Mouse (Mus musculus) heart, embryonic 14.5 days (tissue): ENCODE results near the gene Frmd8. TPM values are rescaled to one million over a fixed set of nuclear protein-coding genes. Genes with fewer than 3 reads are reported as not detected.

Source experiments
- ATAC-seq: fragments of 200-750 bp; cut with Nextera tagmentation; 2 replicates; pipeline ENCODE4 v1.8.0; 2017; ENCODE audit warnings: low read depth, moderate TSS enrichment; ENCODE audit not compliant: insufficient number of reproducible peaks, insufficient read depth, low FRiP score
- H3K27ac ChIP-seq, 2 experiments: fragments of 200-500 bp in 1 of 2; fragments of 300-500 bp in 1 of 2; sonication (generic) in 1 of 2; replicated peaks in 1 of 2; 2 replicates each; pipeline ENCODE4 v1.5.1; 2012 to 2014; ENCODE audit warnings: low read depth in 2 of 2, low read length in 2 of 2, control low read depth in 1 of 2, mild to moderate bottlenecking in 1 of 2, mixed read lengths in 1 of 2; ENCODE audit not compliant: control insufficient read depth in 1 of 2, insufficient read depth in 1 of 2
- H3K27me3 ChIP-seq: fragments of 300-500 bp; sonication (generic); 2 replicates; pipeline ENCODE4 v1.6.1; 2014; ENCODE audit warnings: mild to moderate bottlenecking, low read length, control low read depth; ENCODE audit not compliant: control insufficient read depth, insufficient read depth
- H3K36me3 ChIP-seq: fragments of 300-500 bp; sonication (generic); 2 replicates; pipeline ENCODE4 v1.6.1; 2014; ENCODE audit warnings: mild to moderate bottlenecking, control low read depth, low read length, mixed read lengths; ENCODE audit not compliant: control insufficient read depth, insufficient read depth
- H3K4me1 ChIP-seq, 2 experiments: fragments of 200-500 bp in 1 of 2; fragments of 300-500 bp in 1 of 2; sonication (generic) in 1 of 2; 2 replicates each; pipeline ENCODE4 v1.6.1; 2012 to 2014; ENCODE audit warnings: low read length in 2 of 2, control low read depth in 1 of 2, mixed read lengths in 1 of 2; ENCODE audit not compliant: control insufficient read depth in 2 of 2, insufficient read depth in 2 of 2
- H3K4me2 ChIP-seq: fragments of 300-500 bp; sonication (generic); 2 replicates; pipeline ENCODE4 v1.6.1; 2014; ENCODE audit warnings: mild to moderate bottlenecking, low read length
- H3K4me3 ChIP-seq, 2 experiments: fragments of 200-500 bp in 1 of 2; fragments of 300-500 bp in 1 of 2; sonication (generic) in 1 of 2; 2 replicates each; pipeline ENCODE4 v1.5.1; 2012 to 2014; ENCODE audit warnings: low read length in 2 of 2, mild to moderate bottlenecking in 2 of 2, control low read depth in 1 of 2, low read depth in 1 of 2, moderate library complexity in 1 of 2; ENCODE audit not compliant: control insufficient read depth in 1 of 2, insufficient read depth in 1 of 2
- H3K9ac ChIP-seq: fragments of 300-500 bp; sonication (generic); 2 replicates; pipeline ENCODE4 v1.6.1; 2014; ENCODE audit warnings: mild to moderate bottlenecking, low read length
- H3K9me3 ChIP-seq: fragments of 300-500 bp; sonication (generic); 2 replicates; pipeline ENCODE4 v1.6.1; 2016; ENCODE audit warnings: low read length, control low read depth; ENCODE audit not compliant: control insufficient read depth
- WGBS: fragments of 180-500 bp; shearing (Covaris S2); extraction: QIAGEN DNeasy Blood & Tissue Kit; methylation state at CpG from one replicate; pipeline ENCODE4 v1.1.7; 2014; 5-methylcytosine and 5-hydroxymethylcytosine counted together
- polyA plus RNA-seq: library from polyadenylated mRNA; unstranded; fragments of >200 nt; fragmentation: Nextera tagmentation; extraction: Ambion mirVana; gene quantifications from 2 replicates; pipeline ENCODE4 v1.2.1, GENCODE M21; 2014

Frmd8 gene
- polyA plus RNA-seq, 1 experiment from 2014 or later = 18.5 TPM

GRCm38 (mm10) chr19:5800632-5801431 lies 74.2 kb downstream of the Frmd8 start:
- Histone ChIP-seq H3K4me1 (peaks cover 22 to 33% of the 10 kb centered on the region in 2 experiments), H3K27me3 (no peaks in the 10 kb centered on the region), H3K4me3 (peak overlapping the region; percentile 60 to 76), H3K4me2 (peak overlapping the region; percentile 95), H3K9ac (peak overlapping the region; percentile 97), H3K27ac (peak overlapping the region; percentile 79 to 100), H3K9me3 (no peaks in the 10 kb centered on the region), H3K36me3 (peaks cover 49% of the 10 kb centered on the region)
- under 1% methylated on average over 19 of the region's 19 CpGs for WGBS
- ATAC-seq = no peak

GRCm38 (mm10) chr19:5800350-5800631 lies 74.8 kb downstream of the Frmd8 start:
- Histone ChIP-seq H3K36me3 (peaks cover 55% of the 10 kb centered on the region), H3K4me1 (peaks cover 20 to 34% of the 10 kb centered on the region in 2 experiments), H3K27me3 (no peaks in the 10 kb centered on the region), H3K4me2 (peak overlapping the region; percentile 95), H3K4me3 (peak overlapping the region; percentile 60 to 76), H3K9ac (peak overlapping the region; percentile 97), H3K27ac (peak overlapping the region; percentile 79 to 100), H3K9me3 (no peaks in the 10 kb centered on the region)
- no peak for ATAC-seq
- WGBS = 0% methylated on average over 2 of the region's 2 CpGs

Other genes with a start within 250 kb of the Frmd8 start
- 35.1 and 36.9 TPM in 2 replicates for gene Rela, start 237.8 kb downstream of the Frmd8 start, polyA plus RNA-seq
- 16.7 and 17.2 TPM in 2 replicates for gene Sipa1, start 211.6 kb downstream of the Frmd8 start, polyA plus RNA-seq
- gene Map3k11, start 186.5 kb downstream of the Frmd8 start, polyA plus RNA-seq = 16.7 and 22.4 TPM in 2 replicates
- 15.3 and 17.3 TPM in 2 replicates for gene Pcnx3, start 186.4 kb downstream of the Frmd8 start, polyA plus RNA-seq
- 0.26 and 0.27 TPM in 2 replicates for gene Kcnk7, start 170.9 kb downstream of the Frmd8 start, polyA plus RNA-seq
- 66.5 and 67.1 TPM in 2 replicates for gene Ehbp1l1, start 149.0 kb downstream of the Frmd8 start, polyA plus RNA-seq
- 86.1 and 89.5 TPM in 2 replicates for gene Fam89b, start 145.6 kb downstream of the Frmd8 start, polyA plus RNA-seq
- gene Ltbp3, start 134.4 kb downstream of the Frmd8 start, polyA plus RNA-seq = 35.7 and 39.0 TPM in 2 replicates
- gene Scyl1, start 103.9 kb downstream of the Frmd8 start, polyA plus RNA-seq = 56.9 and 62.3 TPM in 2 replicates
- 1.7 and 2.8 TPM in 2 replicates for gene Slc25a45, start 2.5 kb upstream of the Frmd8 start, polyA plus RNA-seq
- gene Tigd3, start 18.9 kb upstream of the Frmd8 start, polyA plus RNA-seq = 1.1 and 1.8 TPM in 2 replicates
- 85.8 and 86.9 TPM in 2 replicates for gene Dpf2, start 37.7 kb upstream of the Frmd8 start, polyA plus RNA-seq
- 9.1 and 9.7 TPM in 2 replicates for gene Cdc42ep2, start 49.5 kb upstream of the Frmd8 start, polyA plus RNA-seq
- gene Pola2, start 88.9 kb upstream of the Frmd8 start, polyA plus RNA-seq = 42.7 and 45.1 TPM in 2 replicates
- not detected in 2 replicates for gene Slc22a20, start 110.9 kb upstream of the Frmd8 start, polyA plus RNA-seq
- 6.5 and 7.3 TPM in 2 replicates for gene Capn1, start 140.6 kb upstream of the Frmd8 start, polyA plus RNA-seq
- 14.8 and 16.0 TPM in 2 replicates for gene Syvn1, start 171.3 kb upstream of the Frmd8 start, polyA plus RNA-seq
- 64.5 and 69.4 TPM in 2 replicates for gene Mrpl49, start 182.5 kb upstream of the Frmd8 start, polyA plus RNA-seq
- gene Fau, start 182.6 kb upstream of the Frmd8 start, polyA plus RNA-seq = 562 and 618 TPM in 2 replicates
- gene Znhit2, start 185.9 kb upstream of the Frmd8 start, polyA plus RNA-seq = 25.5 and 25.6 TPM in 2 replicates
- gene Tm7sf2, start 193.1 kb upstream of the Frmd8 start, polyA plus RNA-seq = 6.7 and 7.6 TPM in 2 replicates
- 36.9 and 44.8 TPM in 2 replicates for gene Vps51, start 202.0 kb upstream of the Frmd8 start, polyA plus RNA-seq
- not detected in 2 replicates for gene Tmem262, start 204.8 kb upstream of the Frmd8 start, polyA plus RNA-seq
- gene Gm28374, start 207.0 kb upstream of the Frmd8 start, polyA plus RNA-seq = 0.47 and 0.49 TPM in 2 replicates
- gene Zfpl1, start 209.7 kb upstream of the Frmd8 start, polyA plus RNA-seq = 46.6 and 52.9 TPM in 2 replicates
- gene Cdca5, start 209.7 kb upstream of the Frmd8 start, polyA plus RNA-seq = 24.0 and 24.5 TPM in 2 replicates
- 0.38 TPM in 1 of 2 replicates, not detected in the other for gene AC131692.1, start 219.1 kb upstream of the Frmd8 start, polyA plus RNA-seq
- gene Naaladl1, start 230.5 kb upstream of the Frmd8 start, polyA plus RNA-seq = 0.12 and 0.20 TPM in 2 replicates
- 36.0 and 36.3 TPM in 2 replicates for gene Sac3d1, start 243.4 kb upstream of the Frmd8 start, polyA plus RNA-seq